ENCODE assay signal across 14 mouse cellular contexts in genomic region chr12:8506954-8507707, GRCm38 (mm10). TPM values are rescaled to one million over a fixed set of nuclear protein-coding genes. Genes with fewer than 3 reads are reported as not detected.
DNase-seq lines count a peak whose midpoint lies in the region; ATAC-seq and TF ChIP-seq lines count a peak whose summit lies in the region.
"Had no signal": no experiment of that assay in that cellular context is flagged by ENCODE, and none has a peak within 500 bp of the region (broad histone marks: within the 10 kb centered on the region; RNA-seq: fewer than 3 reads in every experiment).

No protein-coding gene starts in this region.

- no peak for ATAC-seq in kidney, embryonic 14.5 days (ENCODE audit: low FRiP score, low TSS enrichment)
- ATAC-seq in liver, embryonic 16.5 days (ENCODE audit: low read depth): peak; percentile 80

- 74% methylated on average over 9 of the region's 9 CpGs for WGBS in kidney, adult 2 months
- 70% methylated on average over 9 of the region's 9 CpGs for whole genome bisulfite sequencing in kidney, embryonic 14.5 days
- 41% methylated on average over 9 of the region's 9 CpGs for WGBS in liver, embryonic 16.5 days (ENCODE audit: insufficient replicate concordance)

- H3K27me3 ChIP-seq in kidney, adult 2 months (replicated peaks; ENCODE audit: control insufficient read depth, insufficient read depth, low read length): no peaks in the 10 kb centered on the region
- no peaks in the 10 kb centered on the region for H3K27me3 ChIP-seq in kidney, embryonic 14.5 days (ENCODE audit: control insufficient read depth, insufficient read depth, low read length)
- H3K27me3 ChIP-seq in liver, embryonic 16.5 days (ENCODE audit: control insufficient read depth, insufficient read depth, low read depth, low read length): no peaks in the 10 kb centered on the region
- H3K27me3 ChIP-seq: embryonic facial prominence, embryonic 15.5 days; forebrain, embryonic 12.5 days; heart, embryonic 13.5 days had no signal

- no peak overlapping the region for H3K27ac ChIP-seq in kidney, adult 2 months (ENCODE audit: insufficient read depth, low read depth, low read length)
- H3K27ac ChIP-seq in kidney, embryonic 14.5 days (ENCODE audit: low read depth, low read length): no peak overlapping the region
- peak overlapping the region; percentile 40 for H3K27ac ChIP-seq in bone marrow macrophage, adult 2 months (ENCODE audit: insufficient read depth, low read depth, low read length)
- peak overlapping the region; percentile 69 for H3K27ac ChIP-seq in liver, embryonic 16.5 days (ENCODE audit: low read length)
- H3K27ac ChIP-seq: embryonic facial prominence, embryonic 15.5 days; forebrain, embryonic 12.5 days; heart, embryonic 13.5 days had no signal

- DNase-seq in kidney, adult 2 months: peak; percentile 8
- peak; percentile 55 to 70 for DNase-seq in lung, postnatal 4 days
- no peak for DNase-seq in ovary, postnatal 14 days (ENCODE audit: low spot score)
- no peak for DNase-seq in thymus, postnatal 25 days
- no peak for DNase-seq in thymus, postnatal 10 days (ENCODE audit: low spot score in 2 of 2)
- DNase-seq: gastrocnemius, postnatal 25 days; kidney, postnatal 10 days; thymus, postnatal 14 days had no signal

- no peaks in the 10 kb centered on the region for H3K4me1 ChIP-seq in kidney, adult 2 months (ENCODE audit: control insufficient read depth, insufficient read depth, low read length)
- H3K4me1 ChIP-seq in kidney, embryonic 14.5 days (ENCODE audit: control insufficient read depth, insufficient read depth, low read length): 0 out of 2 replicates have a peak, but pooled peaks cover under 1% of the 10 kb centered on the region
- peaks cover 46% of the 10 kb centered on the region for H3K4me1 ChIP-seq in bone marrow macrophage, adult 2 months (ENCODE audit: control insufficient read depth, insufficient read depth, low read length)
- H3K4me1 ChIP-seq in liver, embryonic 16.5 days (ENCODE audit: control insufficient read depth, low read depth, low read length): peaks cover 6% of the 10 kb centered on the region
- H3K4me1 ChIP-seq: forebrain, embryonic 12.5 days had no signal

- H3K36me3 ChIP-seq in kidney, adult 2 months (ENCODE audit: control insufficient read depth, insufficient read depth, low read length): no peaks in the 10 kb centered on the region
- no peaks in the 10 kb centered on the region for H3K36me3 ChIP-seq in kidney, embryonic 14.5 days (ENCODE audit: control insufficient read depth, insufficient read depth, low read length)
- H3K36me3 ChIP-seq in liver, embryonic 16.5 days (ENCODE audit: control insufficient read depth, insufficient read depth): no peaks in the 10 kb centered on the region
- H3K36me3 ChIP-seq: embryonic facial prominence, embryonic 15.5 days; forebrain, embryonic 12.5 days; heart, embryonic 13.5 days had no signal

- no peak overlapping the region for H3K4me2 ChIP-seq in kidney, embryonic 14.5 days (replicated peaks; ENCODE audit: low read depth, low read length)
- H3K4me2 ChIP-seq in liver, embryonic 16.5 days (ENCODE audit: low read depth, low read length): peak overlapping the region; percentile 24; the same call in 1 of the 2 replicates
- H3K4me2 ChIP-seq: embryonic facial prominence, embryonic 15.5 days; forebrain, embryonic 12.5 days; heart, embryonic 13.5 days had no signal

- H3K9ac ChIP-seq in kidney, embryonic 14.5 days (ENCODE audit: low read depth, low read length): no peak overlapping the region
- no peak overlapping the region for H3K9ac ChIP-seq in liver, embryonic 16.5 days (ENCODE audit: low read depth, low read length)
- H3K9ac ChIP-seq: embryonic facial prominence, embryonic 15.5 days; forebrain, embryonic 12.5 days; heart, embryonic 13.5 days had no signal

- no peaks in the 10 kb centered on the region for H3K9me3 ChIP-seq in kidney, embryonic 14.5 days (ENCODE audit: control insufficient read depth, low read length)
- no peaks in the 10 kb centered on the region for H3K9me3 ChIP-seq in liver, embryonic 16.5 days (replicated peaks; ENCODE audit: control insufficient read depth, low read length)
- H3K9me3 ChIP-seq: embryonic facial prominence, embryonic 15.5 days; forebrain, embryonic 12.5 days; heart, embryonic 13.5 days had no signal

- TF ChIP-seq POLR2A in kidney, adult 2 months (IDR thresholded peaks at IDR 0.05; ENCODE audit: low read depth, low read length): no peak
- no peak for TF ChIP-seq POLR2A in bone marrow macrophage, adult 2 months (IDR thresholded peaks at IDR 0.05; ENCODE audit: borderline replicate concordance, low read depth, low read length)

- no peak overlapping the region for H3K4me3 ChIP-seq in kidney, adult 2 months (ENCODE audit: insufficient read depth, low read depth, low read length)
- H3K4me3 ChIP-seq in kidney, embryonic 14.5 days (ENCODE audit: low read length): no peak overlapping the region
- H3K4me3 ChIP-seq in bone marrow macrophage, adult 2 months (ENCODE audit: insufficient read depth, low read length): no peak overlapping the region
- no peak overlapping the region for H3K4me3 ChIP-seq in liver, embryonic 16.5 days (ENCODE audit: low read depth, low read length)
- H3K4me3 ChIP-seq: embryonic facial prominence, embryonic 15.5 days; forebrain, embryonic 12.5 days; heart, embryonic 13.5 days had no signal

- no peak for TF ChIP-seq CTCF in kidney, adult 2 months (conservative IDR thresholded peaks at IDR 0.05; ENCODE audit: insufficient read depth, insufficient read length, low read depth, low read length)
- no peak for TF ChIP-seq CTCF in bone marrow macrophage, adult 2 months (IDR thresholded peaks at IDR 0.05; ENCODE audit: low read depth, low read length)

RNA-seq across cellular contexts. Expression of gene Rhob, which starts 7.3 kb away (rescaled TPM):
- polyA plus RNA-seq in kidney, adult 2 months (2012; rRNA removed): 128 and 145 TPM in 2 replicates
- polyA plus RNA-seq in kidney, embryonic 14.5 days (2014; fragmentation: Nextera tagmentation; extraction: Ambion mirVana): 38.3 and 43.6 TPM in 2 replicates
- 50.1 and 50.3 TPM in 2 replicates for polyA plus RNA-seq in bone marrow macrophage, adult 2 months (2012; ENCODE audit: insufficient read depth, insufficient read length, missing spikeins)
- 6.1 and 7.1 TPM in 2 replicates for polyA plus RNA-seq in liver, embryonic 16.5 days (2015; fragmentation: Nextera tagmentation; extraction: Ambion mirVana)

Comparison
In these comparisons a context has a peak if more than half of its experiments do, and no peak if none do; other contexts are left out.
1. DNase-seq: peak in kidney, adult 2 months (single experiment) and lung, postnatal 4 days (2 of 2); none in ovary, postnatal 14 days (single experiment), thymus, postnatal 25 days (single experiment) and thymus, postnatal 10 days (0 of 2).
2. H3K27ac ChIP-seq: peak in bone marrow macrophage, adult 2 months (single experiment) and liver, embryonic 16.5 days (single experiment); none in kidney, adult 2 months (single experiment) and kidney, embryonic 14.5 days (single experiment).